Mouse (Mus musculus) neural tube, embryonic 11.5 days (tissue): ENCODE data around the gene Thrb. TPM values are rescaled to one million over a fixed set of nuclear protein-coding genes. Genes with fewer than 3 reads are reported as not detected.

Experiments
- ATAC-seq: fragments of 200-750 bp; cut with Nextera tagmentation; 2 replicates; pipeline ENCODE4 v1.8.0; 2017; ENCODE audit warnings: moderate number of reproducible peaks, mild to moderate bottlenecking, moderate TSS enrichment, moderate library complexity; ENCODE audit not compliant: insufficient read depth, low FRiP score, low TSS enrichment
- DNase-seq: peaks from one replicate; pipeline ENCODE4 v3.0.0-alpha.2; 2015; ENCODE audit warnings: low spot score
- H3K27ac ChIP-seq: fragments of 300-500 bp; sonication (generic); 2 replicates; pipeline ENCODE4 v1.5.1; 2014; ENCODE audit warnings: low read depth, mild to moderate bottlenecking, low read length
- H3K27me3 ChIP-seq: fragments of 300-500 bp; sonication (generic); 2 replicates; pipeline ENCODE4 v1.6.1; 2014; ENCODE audit warnings: mild to moderate bottlenecking, low read length, mixed read lengths; ENCODE audit not compliant: control insufficient read depth, insufficient read depth
- H3K36me3 ChIP-seq: fragments of 300-500 bp; sonication (generic); 2 replicates; pipeline ENCODE4 v1.6.1; 2014; ENCODE audit warnings: mild to moderate bottlenecking, low read length, moderate library complexity, mixed read lengths; ENCODE audit not compliant: control insufficient read depth, insufficient read depth
- H3K4me1 ChIP-seq: fragments of 300-500 bp; sonication (generic); 2 replicates; pipeline ENCODE4 v1.6.1; 2014; ENCODE audit warnings: low read length, mixed read lengths; ENCODE audit not compliant: control insufficient read depth, insufficient read depth
- H3K4me2 ChIP-seq: fragments of 300-500 bp; sonication (generic); 2 replicates; pipeline ENCODE4 v1.6.1; 2014; ENCODE audit warnings: low read depth, mild to moderate bottlenecking, moderate library complexity
- H3K4me3 ChIP-seq: fragments of 300-500 bp; sonication (generic); 2 replicates; pipeline ENCODE4 v1.5.1; 2014; ENCODE audit warnings: low read depth, low read length
- H3K9ac ChIP-seq: fragments of 300-500 bp; sonication (generic); 2 replicates; pipeline ENCODE4 v1.6.1; 2014; ENCODE audit warnings: mild to moderate bottlenecking, low read length
- H3K9me3 ChIP-seq: fragments of 300-500 bp; sonication (generic); 2 replicates; pipeline ENCODE4 v1.6.1; 2016; ENCODE audit warnings: low read length; ENCODE audit not compliant: control insufficient read depth
- WGBS: fragments of 180-500 bp; shearing (Covaris S2); extraction: QIAGEN DNeasy Blood & Tissue Kit; methylation state at CpG from one replicate; pipeline ENCODE4 v1.1.7; 2014; 5-methylcytosine and 5-hydroxymethylcytosine counted together
- polyA plus RNA-seq: library from polyadenylated mRNA; unstranded; fragments of >200 nt; fragmentation: Nextera tagmentation; extraction: Ambion mirVana; gene quantifications from 2 replicates; pipeline ENCODE4 v1.2.1, GENCODE M21; 2014

Thrb gene
- polyA plus RNA-seq, 1 experiment from 2014 or later = 0.49 TPM

GRCm38 (mm10) chr14:17852236-17852635 is 192.2 kb downstream of the Thrb start:
- WGBS = 86% methylated on average over 2 of the region's 2 CpGs
- H3K4me1 ChIP-seq = no peaks in the 10 kb centered on the region
- H3K27ac ChIP-seq = no peak overlapping the region
- H3K9ac ChIP-seq = no peak overlapping the region
- DNase-seq (no peak), ATAC-seq (no peak)
- H3K4me3 ChIP-seq = no peak overlapping the region
- no peaks in the 10 kb centered on the region for H3K27me3 ChIP-seq
- no peaks in the 10 kb centered on the region for H3K36me3 ChIP-seq
- no peak overlapping the region for H3K4me2 ChIP-seq
- no peaks in the 10 kb centered on the region for H3K9me3 ChIP-seq

- H3K4me1 ChIP-seq = no peaks in the 10 kb centered on the region
- no peak overlapping the region for H3K27ac ChIP-seq
- H3K9ac ChIP-seq = no peak overlapping the region
- no peaks in the 10 kb centered on the region for H3K36me3 ChIP-seq
- DNase-seq (no peak), ATAC-seq (no peak)
- H3K9me3 ChIP-seq = no peaks in the 10 kb centered on the region
- no peak overlapping the region for H3K4me3 ChIP-seq
- 77% methylated on average over 5 of the region's 5 CpGs for WGBS
- H3K27me3 ChIP-seq = no peaks in the 10 kb centered on the region
- no peak overlapping the region for H3K4me2 ChIP-seq
Measured at GRCm38 (mm10) chr14:17859790-17860385, 199.8 kb downstream of the Thrb start.

GRCm38 (mm10) chr14:17862651-17863050 is 202.6 kb downstream of the Thrb start:
- Histone ChIP-seq H3K9ac (no peak overlapping the region), H3K27ac (no peak overlapping the region), H3K4me1 (no peaks in the 10 kb centered on the region), H3K27me3 (no peaks in the 10 kb centered on the region), H3K4me3 (no peak overlapping the region), H3K4me2 (no peak overlapping the region), H3K36me3 (no peaks in the 10 kb centered on the region), H3K9me3 (no peaks in the 10 kb centered on the region)
- DNase-seq (no peak), ATAC-seq (no peak)
- 100% methylated on average over 3 of the region's 3 CpGs for WGBS

- H3K4me3 ChIP-seq = no peak overlapping the region
- H3K27ac ChIP-seq = no peak overlapping the region
- H3K4me2 ChIP-seq = no peak overlapping the region
- no peak for DNase-seq
- no peaks in the 10 kb centered on the region for H3K27me3 ChIP-seq
- H3K4me1 ChIP-seq = no peaks in the 10 kb centered on the region
- ATAC-seq = no peak
- H3K9me3 ChIP-seq = no peaks in the 10 kb centered on the region
- no peak overlapping the region for H3K9ac ChIP-seq
- 73% methylated on average over 6 of the region's 6 CpGs for WGBS
- H3K36me3 ChIP-seq = no peaks in the 10 kb centered on the region
Measured at GRCm38 (mm10) chr14:17863701-17864320, 203.8 kb downstream of the Thrb start.

- no peak for DNase-seq
- H3K9ac ChIP-seq = no peak overlapping the region
- no peaks in the 10 kb centered on the region for H3K9me3 ChIP-seq
- ATAC-seq = no peak
- no peaks in the 10 kb centered on the region for H3K36me3 ChIP-seq
- H3K4me2 ChIP-seq = no peak overlapping the region
- H3K4me3 ChIP-seq = no peak overlapping the region
- no peaks in the 10 kb centered on the region for H3K4me1 ChIP-seq
- 87% methylated on average over 6 of the region's 6 CpGs for WGBS
- no peak overlapping the region for H3K27ac ChIP-seq
- no peaks in the 10 kb centered on the region for H3K27me3 ChIP-seq
Measured at GRCm38 (mm10) chr14:17868326-17868725, 208.3 kb downstream of the Thrb start.

GRCm38 (mm10) chr14:17875946-17876345 is 215.9 kb downstream of the Thrb start:
- DNase-seq (no peak), ATAC-seq (no peak)
- no peak overlapping the region for H3K9ac ChIP-seq
- H3K27me3 ChIP-seq = no peaks in the 10 kb centered on the region
- no peak overlapping the region for H3K27ac ChIP-seq
- H3K4me3 ChIP-seq = no peak overlapping the region
- H3K9me3 ChIP-seq = no peaks in the 10 kb centered on the region
- H3K4me1 ChIP-seq = no peaks in the 10 kb centered on the region
- no peak overlapping the region for H3K4me2 ChIP-seq
- WGBS = 70% methylated on average over 2 of the region's 2 CpGs
- H3K36me3 ChIP-seq = no peaks in the 10 kb centered on the region

GRCm38 (mm10) chr14:17879446-17879845 is 219.4 kb downstream of the Thrb start:
- H3K27me3 ChIP-seq = no peaks in the 10 kb centered on the region
- no peak for DNase-seq
- no peak overlapping the region for H3K9ac ChIP-seq
- 90% methylated on average over 5 of the region's 5 CpGs for WGBS
- no peaks in the 10 kb centered on the region for H3K36me3 ChIP-seq
- no peak overlapping the region for H3K4me2 ChIP-seq
- ATAC-seq = no peak
- no peaks in the 10 kb centered on the region for H3K4me1 ChIP-seq
- no peaks in the 10 kb centered on the region for H3K9me3 ChIP-seq
- H3K4me3 ChIP-seq = no peak overlapping the region
- no peak overlapping the region for H3K27ac ChIP-seq

GRCm38 (mm10) chr14:17884884-17885283 is 224.8 kb downstream of the Thrb start:
- Histone ChIP-seq H3K4me2 (no peak overlapping the region), H3K27ac (no peak overlapping the region), H3K36me3 (no peaks in the 10 kb centered on the region), H3K9ac (no peak overlapping the region), H3K9me3 (no peaks in the 10 kb centered on the region), H3K4me1 (no peaks in the 10 kb centered on the region), H3K4me3 (no peak overlapping the region), H3K27me3 (no peaks in the 10 kb centered on the region)
- no peak for DNase-seq
- no peak for ATAC-seq
- WGBS = 78% methylated on average over 13 of the region's 13 CpGs

GRCm38 (mm10) chr14:17885320-17885719 is 225.3 kb downstream of the Thrb start:
- Histone ChIP-seq H3K27ac (no peak overlapping the region), H3K4me1 (no peaks in the 10 kb centered on the region), H3K9me3 (no peaks in the 10 kb centered on the region), H3K27me3 (no peaks in the 10 kb centered on the region), H3K36me3 (no peaks in the 10 kb centered on the region), H3K9ac (no peak overlapping the region), H3K4me2 (no peak overlapping the region), H3K4me3 (no peak overlapping the region)
- ATAC-seq (no peak), DNase-seq (no peak)
- WGBS = 88% methylated on average over 3 of the region's 3 CpGs
